Comparison of ENCODE assay signal across 9 mouse cellular contexts in the genomic region with DNA sequence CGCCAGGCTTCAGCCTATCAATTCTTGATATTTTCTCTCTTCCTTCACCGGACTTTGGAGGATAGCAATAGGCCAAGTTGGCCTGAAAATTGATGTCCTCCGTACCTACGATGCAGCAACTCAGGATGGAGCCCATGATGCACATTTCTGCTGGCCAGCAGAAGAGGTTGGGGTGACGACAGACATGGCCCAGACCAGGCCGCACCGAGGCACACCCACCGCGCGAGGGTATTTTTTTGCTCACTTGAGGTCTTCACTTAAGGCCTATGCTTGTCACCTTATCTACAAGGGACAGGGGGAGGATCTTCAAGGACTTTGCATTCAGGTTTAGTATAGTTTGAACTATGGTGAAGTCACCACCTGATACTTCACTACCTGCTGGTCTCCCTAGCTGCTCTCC. TPM values are rescaled to one million over a fixed set of nuclear protein-coding genes. Genes with fewer than 3 reads are reported as not detected.
DNase-seq lines count a peak whose midpoint lies in the region; ATAC-seq and TF ChIP-seq lines count a peak whose summit lies in the region.
"Had no signal": no experiment of that assay in that cellular context is flagged by ENCODE, and none has a peak within 500 bp of the region (broad histone marks: within the 10 kb centered on the region; RNA-seq: fewer than 3 reads in every experiment).

No protein-coding gene starts in this region.

- no peaks in the 10 kb centered on the region for H3K27me3 ChIP-seq in erythroblast, embryonic 14.5 days (ENCODE audit: control insufficient read depth)
- H3K27me3 ChIP-seq in lung, embryonic 14.5 days (ENCODE audit: insufficient read depth, low read length) = no peaks in the 10 kb centered on the region
- no peaks in the 10 kb centered on the region for H3K27me3 ChIP-seq in limb, embryonic 11.5 days (ENCODE audit: control insufficient read depth, insufficient read depth, low read length)
- no peaks in the 10 kb centered on the region for H3K27me3 ChIP-seq in myocyte (ENCODE audit: control insufficient read depth, insufficient read depth, insufficient read length)

- TF ChIP-seq POLR2A in myocyte (IDR thresholded peaks at IDR 0.05; ENCODE audit: insufficient read length, low read depth) = no peak

- no peak overlapping the region for H3K9ac ChIP-seq in lung, embryonic 14.5 days
- H3K9ac ChIP-seq in limb, embryonic 11.5 days (ENCODE audit: low read length) = no peak overlapping the region

- H3ac ChIP-seq in myocyte (ENCODE audit: control insufficient read depth, insufficient read length) = no peak overlapping the region

- 86% methylated on average over 10 of the region's 10 CpGs for WGBS in lung, embryonic 14.5 days
- 88% methylated on average over 10 of the region's 10 CpGs for WGBS in limb, embryonic 11.5 days

- H3K4me2 ChIP-seq in lung, embryonic 14.5 days = peak overlapping the region; percentile 94
- H3K4me2 ChIP-seq in limb, embryonic 11.5 days (ENCODE audit: low read depth, severe bottlenecking) = peak overlapping the region; percentile 77; the same call in 1 of the 2 replicates
- peak overlapping the region; percentile 75 for H3K4me2 ChIP-seq in myocyte (ENCODE audit: low read depth)

- ATAC-seq in erythroblast, adult 5-6 weeks (replicated peaks; ENCODE audit: low FRiP score, poor library complexity, severe bottlenecking) = no peak
- ATAC-seq in lung, embryonic 14.5 days (ENCODE audit: insufficient read depth) = no peak
- ATAC-seq in limb, embryonic 11.5 days (ENCODE audit: insufficient number of reproducible peaks, low FRiP score, low TSS enrichment, low read depth) = no peak

- H3K79me2 ChIP-seq in myocyte (ENCODE audit: control insufficient read depth, insufficient read depth) = peaks cover 26% of the 10 kb centered on the region

- H3K4me3 ChIP-seq in erythroblast, embryonic 14.5 days (replicated peaks) = peak overlapping the region; percentile 83
- H3K4me3 ChIP-seq in lung, embryonic 14.5 days (ENCODE audit: low read depth, low read length) = no peak overlapping the region
- no peak overlapping the region for H3K4me3 ChIP-seq in limb, embryonic 11.5 days (ENCODE audit: low read depth, low read length)
- H3K4me3 ChIP-seq in myocyte = peak overlapping the region; percentile 78

- TF ChIP-seq CTCF in lung, embryonic 14.5 days (IDR thresholded peaks at IDR 0.05; ENCODE audit: low read depth) = no peak

- H3K36me3 ChIP-seq in erythroblast, embryonic 14.5 days (ENCODE audit: control insufficient read depth) = no peaks in the 10 kb centered on the region
- no peaks in the 10 kb centered on the region for H3K36me3 ChIP-seq in lung, embryonic 14.5 days (ENCODE audit: insufficient read depth)
- H3K36me3 ChIP-seq in limb, embryonic 11.5 days (ENCODE audit: control insufficient read depth, insufficient read depth, low read length) = no peaks in the 10 kb centered on the region
- H3K36me3 ChIP-seq in myocyte (ENCODE audit: control insufficient read depth, insufficient read depth) = no peaks in the 10 kb centered on the region

- H3K4me1 ChIP-seq in erythroblast, embryonic 14.5 days (ENCODE audit: control insufficient read depth) = peaks cover 51% of the 10 kb centered on the region
- H3K4me1 ChIP-seq in lung, embryonic 14.5 days (ENCODE audit: insufficient read depth) = peaks cover 19% of the 10 kb centered on the region
- peaks cover 10% of the 10 kb centered on the region for H3K4me1 ChIP-seq in limb, embryonic 11.5 days (ENCODE audit: control insufficient read depth, insufficient read depth, low read length)

- no peak overlapping the region for H3K27ac ChIP-seq in lung, embryonic 14.5 days (ENCODE audit: low read depth)
- no peak overlapping the region for H3K27ac ChIP-seq in limb, embryonic 11.5 days (replicated peaks; ENCODE audit: low read depth, low read length)

- no peaks in the 10 kb centered on the region for H3K9me3 ChIP-seq in erythroblast, embryonic 14.5 days (ENCODE audit: control insufficient read depth, low read length)
- no peaks in the 10 kb centered on the region for H3K9me3 ChIP-seq in lung, embryonic 14.5 days (ENCODE audit: low read depth, low read length)
- no peaks in the 10 kb centered on the region for H3K9me3 ChIP-seq in limb, embryonic 11.5 days (ENCODE audit: control insufficient read depth, low read length)

- no peak for DNase-seq in lung, embryonic 14.5 days
- no peak for DNase-seq in lung, postnatal 14 days
- DNase-seq in limb, embryonic 11.5 days (ENCODE audit: low spot score) = no peak
- no peak for DNase-seq in retina, postnatal 1 day
- no peak for DNase-seq in right cerebral cortex, adult 2 months (ENCODE audit: low spot score in 2 of 2)
- DNase-seq: B cell, adult 2 months had no signal

TF ChIP-seq in myocyte, 11 proteins besides CTCF, POLR2A, EP300 and RAD21:
- TF ChIP-seq USF1 (IDR thresholded peaks at IDR 0.05; ENCODE audit: low read depth) (no peak), REST (IDR thresholded peaks at IDR 0.05; ENCODE audit: insufficient read depth, insufficient read length) (no peak), POLR2AphosphoS2 (IDR thresholded peaks at IDR 0.05; ENCODE audit: insufficient read length, low read depth) (no peak), E2F4 (IDR thresholded peaks at IDR 0.05; ENCODE audit: insufficient read depth) (no peak), TCF3 (IDR thresholded peaks at IDR 0.05; ENCODE audit: insufficient read length, low read depth) (no peak)

RNA-seq across cellular contexts. Expression of gene Mgrn1, which starts 1.1 kb away (rescaled TPM):
- 0.29 and 0.43 TPM in 2 replicates for polyA plus RNA-seq in erythroblast, embryonic 14.5 days (2012)
- 5.9 and 6.5 TPM in 2 replicates for total RNA-seq in erythroblast, adult 5-6 weeks (2015; ENCODE audit: low replicate concordance)
- 2.0 and 3.3 TPM in 2 replicates for total RNA-seq in erythroblast, adult 5-6 weeks (2017; ENCODE audit: low replicate concordance)
- 88.0 and 88.8 TPM in 2 replicates for polyA plus RNA-seq in lung, embryonic 14.5 days (2014; fragmentation: Nextera tagmentation; extraction: Ambion mirVana)
- 79.3 and 79.6 TPM in 2 replicates for polyA plus RNA-seq in limb, embryonic 11.5 days (2014; fragmentation: Nextera tagmentation; extraction: Ambion mirVana)
- 59.3 TPM for polyA plus RNA-seq in myocyte (2012; fragmentation: generic; extraction: Trizol)

RNA-seq across cellular contexts. Expression of gene Ubald1, which starts 4.8 kb away (rescaled TPM):
- 16.2 and 18.6 TPM in 2 replicates for polyA plus RNA-seq in erythroblast, embryonic 14.5 days (2012)
- 26.8 and 39.6 TPM in 2 replicates for total RNA-seq in erythroblast, adult 5-6 weeks (2015; ENCODE audit: low replicate concordance)
- 9.5 and 18.3 TPM in 2 replicates for total RNA-seq in erythroblast, adult 5-6 weeks (2017; ENCODE audit: low replicate concordance)
- polyA plus RNA-seq in lung, embryonic 14.5 days (2014; fragmentation: Nextera tagmentation; extraction: Ambion mirVana) = 38.7 and 39.3 TPM in 2 replicates
- 32.0 and 36.4 TPM in 2 replicates for polyA plus RNA-seq in limb, embryonic 11.5 days (2014; fragmentation: Nextera tagmentation; extraction: Ambion mirVana)
- polyA plus RNA-seq in myocyte (2012; fragmentation: generic; extraction: Trizol) = 79.5 TPM

RNA-seq across cellular contexts. Expression of gene 4930562C15Rik, which starts 49.7 kb away (rescaled TPM):
- not detected in 2 replicates for polyA plus RNA-seq in erythroblast, embryonic 14.5 days (2012)
- total RNA-seq in erythroblast, adult 5-6 weeks (2015; ENCODE audit: low replicate concordance) = not detected in 2 replicates
- 0.42 TPM in 1 of 2 replicates, not detected in the other for total RNA-seq in erythroblast, adult 5-6 weeks (2017; ENCODE audit: low replicate concordance)
- polyA plus RNA-seq in lung, embryonic 14.5 days (2014; fragmentation: Nextera tagmentation; extraction: Ambion mirVana) = 1.0 and 1.1 TPM in 2 replicates
- 0.81 and 0.93 TPM in 2 replicates for polyA plus RNA-seq in limb, embryonic 11.5 days (2014; fragmentation: Nextera tagmentation; extraction: Ambion mirVana)
- polyA plus RNA-seq in myocyte (2012; fragmentation: generic; extraction: Trizol) = 0.08 TPM

RNA-seq across cellular contexts. Expression of gene Nudt16l1, which starts 53.6 kb away (rescaled TPM):
- 0.69 and 1.1 TPM in 2 replicates for polyA plus RNA-seq in erythroblast, embryonic 14.5 days (2012)
- total RNA-seq in erythroblast, adult 5-6 weeks (2015; ENCODE audit: low replicate concordance) = 5.0 and 6.9 TPM in 2 replicates
- 0.51 and 2.2 TPM in 2 replicates for total RNA-seq in erythroblast, adult 5-6 weeks (2017; ENCODE audit: low replicate concordance)
- 145 and 154 TPM in 2 replicates for polyA plus RNA-seq in lung, embryonic 14.5 days (2014; fragmentation: Nextera tagmentation; extraction: Ambion mirVana)
- polyA plus RNA-seq in limb, embryonic 11.5 days (2014; fragmentation: Nextera tagmentation; extraction: Ambion mirVana) = 163 and 172 TPM in 2 replicates
- polyA plus RNA-seq in myocyte (2012; fragmentation: generic; extraction: Trizol) = 46.1 TPM

Comparison
In these comparisons a context has a peak if more than half of its experiments do, and no peak if none do; other contexts are left out.
1. H3K4me3 ChIP-seq: peak in erythroblast, embryonic 14.5 days (single experiment) and myocyte (single experiment); none in lung, embryonic 14.5 days (single experiment) and limb, embryonic 11.5 days (single experiment).
2. RNA of gene Mgrn1, which starts 1.1 kb away (polyA plus RNA-seq): 88.0 to 88.8 TPM in lung, embryonic 14.5 days, 79.3 to 79.6 TPM in limb, embryonic 11.5 days and 59.3 TPM in myocyte (single experiment); 0.29 to 0.43 TPM in erythroblast, embryonic 14.5 days; every median in the first group is over 10 times any median in the second.
3. Peak in every context shown above with its lines, with median percentiles within 50 percentile points of each other: H3K4me2 ChIP-seq.